Mouse (Mus musculus) G1E (cell line): ENCODE measurements around the gene Sarm1.
"Not testable (repeated sequence)": the region's sequence is repeated elsewhere in the genome, so short reads cannot be mapped to it uniquely, and the experiment has no call there.

Experiments
- CTCF ChIP-seq: IDR thresholded peaks from 2 replicates; pipeline ENCODE4 v1.5.1; 2012; ENCODE audit warnings: low read depth, low read length, inconsistent platforms, mixed read lengths
- GATA1 ChIP-seq: IDR thresholded peaks from 2 replicates; pipeline ENCODE4 v1.6.1; 2012; ENCODE audit warnings: borderline replicate concordance, low read length, inconsistent platforms, mixed read lengths
- GATA2 ChIP-seq: IDR thresholded peaks from 2 replicates; pipeline ENCODE4 v1.6.1; 2012; ENCODE audit warnings: low read depth, low read length, inconsistent platforms, borderline replicate concordance
- POLR2AphosphoS5 ChIP-seq: IDR thresholded peaks from 2 replicates; pipeline ENCODE4 v1.6.1; 2012; ENCODE audit warnings: low read depth, low read length, inconsistent platforms; ENCODE audit not compliant: insufficient replicate concordance
- TAL1 ChIP-seq: conservative IDR thresholded peaks from 2 replicates; pipeline ENCODE4 v1.6.1; 2012; ENCODE audit warnings: low read depth, low read length, inconsistent platforms, mixed read lengths

DNA sequence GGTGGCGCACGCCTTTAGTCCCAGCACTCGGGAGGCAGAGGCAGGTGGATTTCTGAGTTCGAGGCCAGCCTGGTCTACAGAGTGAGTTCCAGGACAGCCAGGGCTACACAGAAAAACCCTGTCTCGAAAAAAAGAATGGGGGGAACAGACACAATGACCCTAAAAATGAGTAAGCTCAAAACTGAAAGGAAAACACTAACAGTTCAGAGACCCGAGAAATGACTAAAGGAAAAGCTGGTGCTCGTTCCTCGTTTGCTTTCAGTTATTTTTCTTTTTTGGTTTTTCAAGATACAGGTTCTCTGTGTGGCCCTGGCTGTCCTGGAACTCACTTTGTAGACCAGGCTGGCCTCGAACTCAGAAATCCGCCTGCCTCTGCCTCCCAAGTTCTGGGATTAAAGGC, 34.0 kb upstream of the Sarm1 start:
- not testable (repeated sequence) for TF ChIP-seq CTCF, GATA1, TAL1, POLR2AphosphoS5, GATA2
